Mouse (Mus musculus) urinary bladder, postnatal 4 days (tissue): Measurements from ENCODE around the gene Hspa1b.
"Not testable (repeated sequence)": the region's sequence is repeated elsewhere in the genome, so short reads cannot be mapped to it uniquely, and the experiment has no call there.

Source experiments
- DNase-seq, 2 experiments: peaks; one replicate each; pipeline ENCODE4 v3.0.0; 2021 to 2022; ENCODE audit warnings: low spot score in 2 of 2

The Hspa1b gene

DNA sequence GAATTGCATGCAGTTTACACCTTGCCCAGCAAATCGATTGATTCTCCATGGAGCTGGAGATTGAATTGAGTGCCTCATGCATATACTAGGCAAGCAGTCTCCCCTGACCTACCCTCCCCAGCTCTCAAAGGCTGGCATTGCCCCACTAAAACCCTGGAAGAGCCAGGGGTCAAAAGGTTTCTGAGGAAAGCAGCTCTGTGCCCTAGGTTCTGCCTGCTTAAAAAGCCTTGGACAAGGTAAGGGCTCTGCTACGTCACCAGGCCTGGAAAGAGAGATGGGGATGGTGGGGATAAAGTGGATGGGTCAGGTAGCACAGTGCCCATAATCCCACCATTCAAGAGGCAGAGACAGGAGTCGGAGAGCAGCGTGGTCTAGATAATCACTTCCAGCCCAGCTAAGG, 4.2 kb downstream of the Hspa1b start:
- DNase-seq, result no peak

DNA sequence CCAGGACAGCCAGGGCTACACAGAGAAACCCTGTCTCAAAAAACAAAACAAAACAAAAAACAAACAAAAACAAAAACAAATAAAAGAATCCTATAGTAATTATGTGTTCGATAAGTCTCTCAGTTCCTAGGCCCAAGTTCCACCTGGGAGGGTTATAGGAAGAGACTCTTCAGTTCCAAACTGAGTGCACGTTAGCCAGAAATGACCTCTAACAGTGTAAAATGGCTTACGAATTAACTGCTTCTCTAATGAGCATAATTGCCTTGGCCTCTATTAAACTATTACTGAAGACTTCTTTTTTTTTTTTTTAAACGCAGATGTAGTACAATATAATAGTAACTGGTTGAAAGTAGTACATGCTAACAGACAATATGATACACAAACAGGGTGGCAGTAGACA, 5.1 kb downstream of the Hspa1b start:
- no peak for DNase-seq

DNA sequence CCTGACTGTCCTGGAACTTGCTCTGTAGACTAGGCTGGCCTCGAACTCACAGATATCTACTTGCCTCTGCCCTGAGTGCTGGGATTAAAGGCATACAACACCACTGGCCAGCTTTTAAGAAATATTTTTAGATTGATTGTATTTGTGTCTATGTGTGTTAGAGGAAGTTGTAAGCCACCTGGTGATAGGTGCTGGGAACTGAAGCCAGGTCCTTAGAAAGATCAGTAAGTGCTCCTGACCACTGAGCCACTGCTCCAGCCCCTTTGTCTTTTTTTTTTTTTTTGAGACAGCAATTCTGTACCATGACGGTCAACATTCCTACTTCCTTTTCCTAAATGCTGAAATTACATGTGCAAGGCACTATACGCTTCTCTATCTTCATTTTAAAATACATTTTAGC, 5.8 kb downstream of the Hspa1b start:
- no peak for DNase-seq

DNA sequence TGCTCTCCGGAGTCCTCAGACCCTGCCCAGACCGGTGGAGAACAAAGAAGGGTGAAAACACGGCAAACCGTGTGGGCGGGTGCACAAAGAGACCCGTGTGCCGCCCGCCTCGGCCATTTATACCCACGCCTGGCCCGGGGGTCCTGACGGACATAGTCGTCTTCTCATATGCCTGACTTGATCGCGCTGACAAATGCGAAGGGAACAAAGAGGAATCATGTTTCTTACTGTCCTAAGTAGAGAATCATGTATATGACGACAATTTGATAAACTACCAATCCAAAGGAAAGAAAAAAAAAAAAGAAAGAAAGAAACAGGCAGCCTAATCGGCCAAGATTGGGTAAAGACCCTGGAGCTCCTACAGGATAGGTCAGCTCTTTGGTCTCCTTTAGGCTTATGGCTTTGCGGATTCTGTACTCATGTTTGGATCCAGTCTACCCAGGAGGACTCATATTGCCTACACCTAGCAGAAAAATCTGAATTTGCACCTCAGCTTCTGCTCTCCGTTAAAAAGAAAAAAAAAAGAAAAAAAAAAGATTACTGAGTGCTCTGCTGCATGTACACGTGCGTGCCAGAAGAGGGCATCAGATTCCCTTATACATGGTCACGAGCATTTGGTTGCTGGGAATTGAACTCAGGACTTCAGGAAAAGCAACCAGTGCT, 6.5 kb downstream of the Hspa1b start:
- DNase-seq, result peak; percentile 74 to 87

DNA sequence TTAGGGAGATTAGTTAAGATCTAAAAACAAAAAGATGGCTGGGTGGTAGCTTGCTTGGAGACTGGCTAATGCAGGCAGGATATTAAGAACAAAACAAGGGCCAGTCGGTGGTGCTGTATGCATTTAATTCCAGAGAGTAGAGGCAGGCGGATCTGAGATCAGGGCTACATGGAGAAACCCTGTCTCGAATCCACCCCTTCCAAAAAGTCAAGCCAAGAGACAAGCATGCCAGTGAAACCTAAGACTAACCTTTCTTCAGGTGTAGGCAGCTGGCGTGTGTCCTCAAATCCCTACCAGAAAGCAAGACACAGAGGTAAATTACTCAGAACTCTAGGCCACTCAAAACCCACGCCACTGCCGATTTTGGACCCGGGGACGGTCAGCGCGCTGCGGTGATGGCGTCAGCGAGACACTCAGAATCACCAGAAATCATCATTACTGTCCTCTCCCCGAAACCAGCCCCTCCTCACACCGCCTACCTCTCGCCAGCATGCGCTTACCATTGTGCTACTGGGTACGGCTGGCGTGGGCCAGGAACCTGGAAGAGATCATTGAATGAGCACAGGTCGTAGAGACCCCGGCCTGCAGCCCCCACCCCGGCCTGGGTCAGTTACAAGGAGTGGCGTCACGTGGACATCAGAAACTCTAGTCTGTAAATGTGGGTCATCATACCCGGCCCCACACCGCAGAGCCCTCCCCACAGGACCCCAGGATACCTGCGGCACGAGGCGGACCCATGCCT, 7.2 kb downstream of the Hspa1b start:
- no peak for DNase-seq

DNA sequence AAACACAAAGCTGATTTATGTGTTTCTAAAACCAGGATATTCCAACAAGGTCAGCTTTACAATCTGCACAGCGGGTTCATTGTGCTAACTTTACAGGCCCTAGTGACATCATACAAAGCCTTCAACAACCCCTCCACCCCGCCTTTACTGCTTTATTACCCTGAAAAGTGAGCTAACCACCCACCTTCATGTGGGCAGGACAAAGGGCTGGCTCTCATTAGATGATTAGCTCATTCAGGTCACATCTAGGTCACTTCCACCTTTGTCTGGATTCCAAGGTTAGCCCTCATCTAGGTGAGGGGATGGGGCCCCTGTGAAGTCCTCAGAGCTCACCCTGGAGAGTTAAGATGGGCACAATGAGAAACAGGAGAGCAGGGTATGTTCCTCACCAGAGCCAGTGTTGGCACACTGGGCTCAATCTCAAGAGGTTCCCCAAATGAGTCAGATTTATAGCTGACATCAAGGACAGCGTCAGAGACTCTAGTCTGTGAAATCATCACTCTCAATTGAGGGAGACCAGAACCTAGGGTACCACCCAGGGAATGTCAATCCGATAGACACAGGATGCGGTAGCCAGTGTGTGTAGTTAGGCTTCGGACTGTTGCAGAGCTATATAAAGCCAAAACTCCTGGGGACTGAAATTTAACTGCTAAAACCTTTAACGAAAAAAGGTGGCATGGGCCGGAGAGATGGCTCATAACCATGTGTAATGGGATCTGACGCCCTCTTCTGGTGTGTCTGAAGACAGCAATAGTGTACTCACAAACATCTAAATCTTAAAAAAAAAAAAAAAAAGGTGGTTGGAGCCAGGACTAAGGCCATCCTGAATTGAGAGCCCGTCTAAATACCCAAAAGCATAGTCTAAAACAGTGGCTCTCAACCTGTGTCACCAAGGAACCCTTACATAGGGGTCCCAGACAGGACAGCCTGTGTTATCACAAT, 8.3 kb downstream of the Hspa1b start:
- no peak for DNase-seq

DNA sequence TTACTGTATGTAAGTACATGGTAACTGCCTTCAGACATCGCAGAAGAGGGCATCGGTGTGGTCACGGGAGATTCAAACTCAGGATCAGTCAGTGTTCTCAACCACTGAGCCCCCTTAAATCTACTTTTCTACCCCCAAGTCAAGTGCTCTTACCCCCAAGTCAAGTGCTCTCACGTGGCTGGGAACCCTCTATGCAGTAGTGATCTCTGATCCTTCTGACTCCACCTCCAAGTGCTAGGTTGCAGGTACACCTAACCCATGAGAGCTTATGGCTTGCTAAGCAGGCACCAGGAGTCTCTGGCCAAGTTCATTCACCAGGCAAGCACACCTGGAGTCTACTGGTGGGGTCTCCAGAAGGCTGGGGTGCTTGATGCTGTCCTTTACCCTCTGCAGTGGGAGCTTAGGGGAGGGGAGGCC, 9.5 kb downstream of the Hspa1b start:
- no peak for DNase-seq

DNA sequence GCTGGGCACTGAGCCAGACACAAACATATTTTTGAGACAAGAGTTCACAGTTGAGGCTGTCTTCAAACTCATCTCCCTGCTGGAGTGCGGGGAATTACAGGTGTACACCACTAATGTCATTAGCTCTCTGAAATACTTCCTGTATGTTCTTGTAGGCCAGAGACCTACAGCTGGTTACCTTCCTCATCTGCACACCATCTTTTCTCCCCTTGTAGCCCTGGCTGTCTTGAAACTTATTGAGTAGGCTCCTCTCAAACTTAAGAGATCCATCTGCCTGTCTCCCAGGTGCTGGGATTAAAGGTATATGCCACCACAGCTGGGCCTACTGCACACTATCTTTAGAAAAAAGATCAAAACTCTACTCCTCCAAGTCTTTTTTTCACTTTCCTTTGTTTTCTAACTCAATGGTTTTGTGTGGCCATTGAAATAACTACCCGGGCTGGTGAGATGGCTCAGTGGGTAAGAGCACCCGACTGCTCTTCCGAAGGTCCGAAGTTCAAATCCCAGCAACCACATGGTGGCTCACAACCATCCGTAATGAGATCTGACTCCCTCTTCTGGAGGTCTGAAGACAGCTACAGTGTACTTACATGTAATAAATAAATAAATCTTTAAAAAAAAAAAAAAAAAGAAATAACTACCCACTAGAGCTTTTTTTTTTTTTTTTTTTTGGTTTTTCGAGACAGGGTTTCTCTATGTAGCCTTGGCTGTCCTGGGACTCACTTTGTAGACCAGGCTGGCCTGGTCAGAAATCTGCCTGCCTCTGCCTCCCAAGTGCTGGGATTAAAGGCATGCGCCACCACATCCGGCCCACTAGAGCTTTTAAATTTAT, 10.1 kb downstream of the Hspa1b start:
- not testable (repeated sequence) for DNase-seq

DNA sequence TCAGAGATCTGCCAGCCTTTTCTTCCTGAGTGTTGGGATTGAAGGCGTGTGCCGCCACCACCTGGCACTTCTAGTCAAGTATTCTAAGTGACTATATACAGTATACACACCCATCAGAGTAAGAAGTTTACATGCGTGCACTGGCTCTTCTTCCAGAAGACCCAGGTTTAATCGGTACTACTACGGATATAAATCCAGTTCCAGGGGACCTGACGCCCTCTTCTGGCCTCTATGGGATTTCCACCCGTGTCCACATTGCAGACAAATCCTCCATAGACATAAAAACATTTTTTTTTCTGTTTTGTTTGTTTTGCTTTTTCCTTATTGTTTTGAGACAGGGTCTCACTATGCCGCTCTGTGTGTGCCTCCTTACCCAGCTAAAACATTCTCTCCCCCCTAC, 11.4 kb downstream of the Hspa1b start:
- DNase-seq, result no peak

DNA sequence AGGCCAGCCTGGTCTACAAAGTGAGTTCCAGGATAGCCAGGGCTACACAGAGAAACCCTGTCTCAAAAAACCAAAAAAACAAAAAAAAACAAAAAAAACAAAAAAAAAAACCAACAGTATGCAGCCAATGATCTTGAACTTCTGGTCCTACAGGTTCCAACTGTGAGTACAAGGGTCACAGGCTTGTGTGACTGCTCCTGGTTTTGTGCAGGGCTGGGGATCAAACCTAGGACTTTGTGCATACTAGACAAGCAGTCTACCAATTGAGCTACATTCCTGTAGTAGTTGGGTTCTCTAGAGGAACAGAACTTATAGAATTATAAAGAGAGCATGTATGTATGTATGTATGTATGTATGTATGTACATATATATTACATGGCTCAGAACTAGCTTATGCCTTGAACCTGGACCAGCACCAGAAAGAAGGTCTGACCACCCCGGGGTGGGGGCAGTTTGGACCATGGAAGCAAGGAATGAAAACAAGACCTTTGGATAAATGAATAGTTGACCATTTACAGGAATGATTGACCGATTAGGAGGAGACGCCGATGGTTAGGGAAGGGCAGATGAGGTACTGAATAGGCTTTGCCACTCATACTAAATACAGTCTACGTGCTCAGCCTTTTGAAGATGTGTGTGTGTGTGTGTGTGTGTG, 12.4 kb downstream of the Hspa1b start:
- no peak for DNase-seq

DNA sequence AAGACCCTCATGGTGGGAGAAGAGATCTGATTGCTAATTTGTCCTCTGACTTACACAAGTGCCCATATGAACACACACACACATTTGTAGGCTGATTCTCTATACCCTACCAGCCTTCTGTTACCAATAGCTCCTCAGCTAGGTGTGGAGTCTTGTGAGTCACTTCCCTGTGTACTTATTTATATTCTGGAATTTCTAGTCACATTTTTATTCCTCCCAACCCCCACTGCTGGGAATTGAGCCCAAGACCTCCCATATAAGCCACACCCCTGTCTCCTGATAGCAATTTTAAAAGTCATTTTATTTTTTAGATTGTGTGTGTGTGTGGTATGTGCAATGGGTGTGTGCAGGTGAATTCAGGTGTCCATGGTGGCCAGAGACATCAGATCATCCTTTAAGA, 14.7 kb downstream of the Hspa1b start:
- DNase-seq, result no peak

DNA sequence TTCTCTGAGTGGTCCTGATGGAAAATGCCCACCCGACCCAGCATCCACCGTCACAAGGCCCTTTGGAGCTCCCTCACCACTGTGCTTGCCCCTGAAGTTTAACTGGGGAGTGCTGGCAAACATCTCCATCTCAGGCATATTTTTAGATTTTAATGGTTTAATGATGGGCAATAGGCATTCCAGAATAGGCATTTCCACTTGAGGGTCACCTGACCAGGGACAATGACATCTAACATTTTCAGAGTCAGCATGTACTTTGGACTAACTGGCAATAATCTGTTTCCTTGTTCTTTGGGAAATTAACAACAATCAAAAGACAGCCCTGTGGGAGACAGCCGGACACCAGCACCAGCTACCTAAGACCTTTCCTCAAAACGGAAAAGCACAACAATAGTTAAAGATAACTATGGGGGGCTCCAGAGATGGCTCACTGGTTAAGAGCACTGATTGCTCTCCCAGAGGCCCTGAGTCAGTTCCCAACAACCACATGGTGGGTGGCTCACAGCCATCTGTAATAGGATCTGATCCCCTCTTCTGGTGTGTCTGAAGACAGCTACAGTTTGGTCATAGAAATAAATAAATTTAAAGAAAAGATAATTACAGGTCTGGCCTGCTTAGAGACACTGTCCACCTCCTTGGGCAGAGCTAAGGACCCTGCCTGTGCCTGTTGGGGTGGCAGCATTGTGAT, 15.8 kb downstream of the Hspa1b start:
- no peak for DNase-seq

DNA sequence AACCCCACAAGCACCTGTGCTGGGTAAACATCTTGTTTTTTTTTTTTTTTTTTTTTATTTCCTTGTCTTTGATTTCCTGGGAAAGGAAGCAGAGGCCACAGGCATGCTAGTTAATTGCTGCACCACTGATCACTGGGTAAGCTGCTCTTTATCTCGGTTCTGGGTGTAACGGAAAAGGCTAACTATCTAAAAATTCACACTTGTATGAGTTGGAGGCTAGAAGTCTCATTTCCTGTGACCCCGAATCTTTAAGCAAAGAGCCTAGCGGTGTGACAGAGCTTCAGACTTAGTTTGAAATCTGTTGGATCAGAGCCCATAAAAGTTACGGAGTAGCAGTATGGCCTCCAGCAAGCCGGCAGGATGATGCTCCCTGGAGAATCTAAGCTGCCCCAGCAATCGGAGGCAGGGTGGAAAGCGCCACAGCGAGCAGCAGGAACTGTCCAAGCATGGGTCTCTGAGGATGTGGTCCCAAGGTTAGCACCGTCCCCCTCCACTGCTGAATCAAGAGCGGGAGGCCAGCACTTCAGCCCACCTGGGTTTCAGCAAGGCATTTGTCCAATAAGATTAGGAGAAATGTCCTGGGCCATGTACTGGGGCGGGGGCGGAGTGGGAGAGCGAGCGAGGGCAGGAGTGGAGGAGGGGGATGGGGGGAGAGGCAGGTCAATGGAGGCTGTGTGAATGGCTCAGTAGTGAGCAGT, 17.5 kb downstream of the Hspa1b start:
- no peak for DNase-seq

DNA sequence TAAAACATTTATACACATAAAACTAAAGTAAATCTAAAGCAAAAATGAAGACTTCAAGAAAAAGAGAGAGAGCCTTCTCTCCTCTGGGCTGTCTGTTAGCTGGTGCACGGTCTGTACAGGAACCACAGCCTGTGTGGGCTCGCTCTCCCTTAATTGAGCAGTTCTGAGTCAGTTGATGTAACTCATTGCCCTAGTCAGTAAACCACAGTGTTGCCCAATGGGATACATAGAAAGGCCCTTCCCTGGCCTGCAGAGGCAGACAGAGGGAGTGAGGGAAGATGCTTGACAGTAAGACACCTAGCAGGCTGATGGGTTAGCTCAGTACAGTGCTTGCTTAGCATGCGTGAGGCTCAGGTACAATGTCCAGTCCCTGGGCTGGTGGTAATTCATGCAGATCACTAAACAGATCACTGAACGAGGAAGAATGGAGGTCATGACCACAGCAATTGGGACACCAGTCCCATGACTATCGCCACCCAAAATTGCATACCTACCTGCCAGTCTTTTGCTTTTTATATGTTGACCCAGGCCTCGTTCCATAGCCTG, 21.0 kb downstream of the Hspa1b start:
- no peak for DNase-seq

DNA sequence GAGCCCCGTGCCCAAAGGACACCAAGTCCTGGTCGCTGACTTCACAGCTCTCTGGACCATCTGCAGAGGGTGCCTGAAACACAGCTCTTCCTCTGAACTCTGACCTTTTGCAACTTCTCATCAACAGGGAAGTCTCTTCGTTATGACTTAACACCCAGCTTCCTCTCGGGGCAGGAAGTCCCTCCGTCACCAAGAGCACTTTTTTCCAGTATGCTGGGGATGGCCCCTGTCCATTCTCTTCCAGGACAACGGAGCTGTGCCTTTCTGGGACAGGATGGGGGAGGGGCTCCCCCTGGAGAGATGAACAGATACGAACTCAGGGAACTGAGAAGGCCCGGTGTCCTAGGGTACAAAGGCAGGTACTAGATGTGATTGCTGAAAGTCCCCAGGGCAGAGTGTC, 24.2 kb downstream of the Hspa1b start:
- no peak for DNase-seq

DNA sequence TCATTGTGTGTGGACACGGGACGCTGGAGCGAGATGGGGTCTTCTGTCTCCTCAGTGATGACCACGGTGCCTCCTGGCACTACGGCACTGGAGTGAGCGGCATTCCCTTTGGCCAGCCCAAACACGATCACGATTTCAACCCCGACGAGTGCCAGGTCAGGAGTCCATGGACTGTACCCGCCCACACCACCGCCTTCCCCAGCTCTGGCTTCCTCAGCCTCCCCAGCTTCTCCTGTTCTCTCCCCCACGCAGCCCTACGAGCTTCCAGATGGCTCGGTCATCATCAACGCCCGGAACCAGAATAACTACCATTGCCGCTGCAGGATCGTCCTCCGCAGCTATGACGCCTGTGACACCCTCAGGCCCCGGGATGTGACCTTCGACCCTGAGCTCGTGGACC, 25.0 kb downstream of the Hspa1b start:
- no peak for DNase-seq

DNA sequence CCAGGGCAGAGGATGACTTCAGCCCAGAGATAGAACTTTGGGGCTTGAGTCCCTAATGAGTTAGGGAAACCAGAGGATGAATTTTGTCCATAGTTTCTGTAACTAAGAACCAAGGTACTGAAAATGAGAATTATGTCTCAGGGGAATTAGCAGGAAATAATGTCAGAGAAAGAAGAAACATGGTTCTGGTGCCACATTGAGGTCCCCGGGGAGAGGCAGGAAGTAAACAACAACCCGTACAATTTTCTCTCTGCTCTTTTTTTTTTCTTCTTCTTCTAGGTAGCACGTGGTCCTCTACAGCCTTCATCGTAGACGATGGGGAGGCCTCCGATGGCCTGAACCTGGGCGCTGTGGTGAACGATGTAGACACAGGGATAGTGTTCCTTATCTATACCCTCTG, 26.8 kb downstream of the Hspa1b start:
- DNase-seq, result no peak

DNA sequence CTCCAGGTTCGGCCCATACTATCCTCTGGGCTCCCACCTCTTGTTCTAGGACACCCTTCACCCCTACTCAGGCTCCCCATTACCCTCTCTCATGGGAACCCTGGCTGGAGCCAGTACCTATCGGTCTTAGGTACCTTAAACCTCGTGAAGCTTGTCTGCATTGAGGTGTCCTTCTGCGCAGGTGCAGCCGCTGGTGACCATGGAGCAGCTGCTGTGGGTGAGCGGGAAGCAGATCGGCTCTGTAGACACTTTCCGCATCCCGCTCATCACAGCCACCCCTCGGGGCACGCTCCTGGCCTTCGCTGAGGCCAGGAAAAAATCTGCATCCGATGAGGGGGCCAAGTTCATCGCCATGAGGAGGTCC, 27.3 kb downstream of the Hspa1b start:
- DNase-seq, result no peak

DNA sequence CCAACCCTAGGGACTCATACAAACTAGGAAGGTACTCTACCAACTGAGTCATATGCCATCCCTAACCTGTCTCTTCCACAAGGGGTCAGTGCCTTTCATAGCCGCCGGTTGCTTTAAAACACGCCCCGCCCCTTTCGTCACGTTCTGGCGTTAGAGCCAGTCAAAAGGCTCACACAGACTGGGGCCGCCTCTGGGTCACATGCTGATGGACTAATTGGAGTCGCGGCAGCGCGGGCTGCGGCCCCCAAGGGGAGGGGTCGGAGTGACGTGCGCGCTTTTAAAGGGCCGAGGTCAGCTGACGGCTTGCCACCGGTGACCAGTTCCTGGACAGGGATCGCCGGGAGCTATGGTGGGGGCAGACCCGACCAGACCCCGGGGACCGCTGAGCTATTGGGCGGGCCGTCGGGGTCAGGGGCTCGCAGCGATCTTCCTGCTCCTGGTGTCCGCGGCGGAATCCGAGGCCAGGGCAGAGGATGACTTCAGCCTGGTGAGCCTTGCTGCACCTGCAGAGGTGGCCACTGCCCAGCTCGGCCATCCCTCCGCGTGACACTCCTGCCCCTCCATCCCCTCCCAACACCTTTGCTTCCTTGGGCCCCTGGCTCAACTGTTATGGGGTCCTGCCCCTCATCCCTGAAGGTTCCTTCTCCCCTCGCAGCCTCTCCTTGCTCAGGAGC, 27.8 kb downstream of the Hspa1b start, which contains the start of gene Neu1:
Gene Neu1, plus strand, starts transcription at position 193 of the 674 bp plus-strand sequence.
- peak; percentile 96 to 99 for DNase-seq
